Mouse (Mus musculus): ENCODE results near the gene Sorcs2. TPM values are rescaled to one million over a fixed set of nuclear protein-coding genes. Genes with fewer than 3 reads are reported as not detected.

Gene Sorcs2
- polyA plus RNA-seq, 1 experiment from 2014 or later = 9.0 TPM

- no peaks in the 10 kb centered on the region; the same call in 1 of the 2 replicates for H3K27me3 ChIP-seq (ENCODE audit: low read depth, poor library complexity, severe bottlenecking)
- 91% methylated on average over 5 of the region's 5 CpGs for WGBS
- H3K4me1 ChIP-seq = peaks cover 7% of the 10 kb centered on the region
- DNase-seq (ENCODE audit: low spot score) = no peak
- no peak overlapping the region for H3K27ac ChIP-seq (replicated peaks)
- no peak overlapping the region for H3K4me3 ChIP-seq
- no peaks in the 10 kb centered on the region for H3K9me3 ChIP-seq (replicated peaks)
- H3K36me3 ChIP-seq = no peaks in the 10 kb centered on the region
These were observed 322.5 kb downstream of the Sorcs2 start for GRCm38 (mm10) chr5:36075172-36076074.

DNA sequence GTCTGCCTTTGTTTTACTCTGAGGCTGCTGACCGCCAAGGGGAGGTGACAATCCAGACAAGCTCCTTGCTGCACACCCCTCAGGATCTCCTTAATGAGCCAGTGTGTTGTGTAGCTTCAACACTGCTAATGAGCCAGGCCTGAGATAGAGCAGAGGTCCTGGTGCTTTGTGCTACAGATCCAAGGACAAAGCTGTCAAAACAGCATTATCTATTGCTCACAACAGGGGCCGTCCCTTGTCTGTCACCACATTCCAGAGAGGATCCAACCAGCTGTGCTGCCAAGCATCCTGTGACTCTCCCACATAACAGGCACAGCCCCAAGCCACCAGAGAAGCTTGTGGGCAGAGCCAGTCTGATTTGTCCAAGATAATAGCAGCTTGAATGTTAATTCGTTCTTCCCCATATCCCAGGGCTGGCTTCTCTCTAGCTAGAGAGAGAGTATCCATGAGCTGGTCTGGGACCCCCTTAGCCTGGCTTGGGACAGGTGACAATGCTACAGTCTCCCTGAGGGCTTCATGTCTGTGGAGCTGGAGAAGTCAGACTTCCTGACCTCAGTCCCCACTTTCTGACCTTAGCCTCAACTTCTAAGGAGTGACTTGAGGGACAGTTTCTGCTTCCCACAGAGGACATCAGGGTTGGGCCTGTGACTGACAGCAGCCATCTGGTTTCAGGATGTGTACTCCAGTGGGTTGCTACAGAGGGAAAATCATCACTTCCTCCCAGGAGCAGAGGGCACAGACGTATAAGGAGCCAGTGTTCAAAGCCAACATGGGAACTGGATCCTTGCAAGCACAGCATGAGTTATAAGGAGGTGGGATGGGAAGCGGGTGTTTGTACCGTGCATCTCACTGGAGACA, 328.2 kb downstream of the Sorcs2 start:
- H3K27ac ChIP-seq (replicated peaks) = peak overlapping the region; percentile 24
- WGBS = 40% methylated on average over 6 of the region's 6 CpGs
- no peak overlapping the region for H3K4me3 ChIP-seq
- peaks cover 38% of the 10 kb centered on the region for H3K4me1 ChIP-seq
- peaks cover 19% of the 10 kb centered on the region for H3K27me3 ChIP-seq (ENCODE audit: low read depth, poor library complexity, severe bottlenecking)
- no peak for DNase-seq (ENCODE audit: low spot score)
- no peaks in the 10 kb centered on the region for H3K9me3 ChIP-seq (replicated peaks)
- no peaks in the 10 kb centered on the region for H3K36me3 ChIP-seq

GRCm38 (mm10) chr5:36067651-36068181, 330.2 kb downstream of the Sorcs2 start:
- DNase-seq (ENCODE audit: low spot score) = no peak
- peaks cover 19% of the 10 kb centered on the region for H3K27me3 ChIP-seq (ENCODE audit: low read depth, poor library complexity, severe bottlenecking)
- peaks cover 38% of the 10 kb centered on the region for H3K4me1 ChIP-seq
- 31% methylated on average over 8 of the region's 8 CpGs for WGBS
- H3K27ac ChIP-seq (replicated peaks) = no peak overlapping the region
- H3K9me3 ChIP-seq (replicated peaks) = no peaks in the 10 kb centered on the region
- H3K4me3 ChIP-seq = no peak overlapping the region
- H3K36me3 ChIP-seq = no peaks in the 10 kb centered on the region

DNA sequence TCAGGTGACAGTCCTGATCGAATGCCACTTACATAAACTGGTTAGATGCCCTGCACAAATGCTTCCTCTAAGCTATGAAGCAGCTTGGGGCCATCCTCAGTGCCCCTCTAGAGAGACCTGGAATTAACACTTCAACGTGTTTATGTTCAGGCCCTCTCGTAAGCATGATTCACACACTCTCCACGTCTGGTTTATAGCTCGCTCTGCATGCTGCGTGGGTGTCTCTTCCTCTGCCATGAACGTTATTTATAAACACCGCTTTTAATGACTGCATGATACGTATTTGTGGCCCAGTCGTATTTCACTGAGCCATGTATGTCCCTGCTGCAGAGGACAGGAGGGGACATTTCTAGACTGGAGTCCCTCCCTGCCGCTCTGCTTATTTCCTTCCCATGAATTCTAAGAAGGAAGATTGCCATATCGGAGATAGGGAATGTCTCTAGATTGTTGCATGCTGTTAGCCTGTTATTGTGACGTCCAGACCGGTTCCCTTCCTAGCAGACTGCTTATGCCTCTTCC, 340.1 kb downstream of the Sorcs2 start:
- Histone ChIP-seq H3K4me1 (0 out of 2 replicates have a peak, but pooled peaks cover 9% of the 10 kb centered on the region), H3K9me3 (replicated peaks) (no peaks in the 10 kb centered on the region; the same call in 1 of the 2 replicates), H3K27me3 (ENCODE audit: low read depth, poor library complexity, severe bottlenecking) (no peaks in the 10 kb centered on the region), H3K27ac (replicated peaks) (no peak overlapping the region), H3K4me3 (no peak overlapping the region), H3K36me3 (peaks cover 20% of the 10 kb centered on the region)
- 96% methylated on average over 14 of the region's 14 CpGs for WGBS
- no peak for DNase-seq (ENCODE audit: low spot score)

GRCm38 (mm10) chr5:36056921-36057320, 341.0 kb downstream of the Sorcs2 start:
- no peaks in the 10 kb centered on the region for H3K27me3 ChIP-seq (ENCODE audit: low read depth, poor library complexity, severe bottlenecking)
- WGBS = 94% methylated on average over 2 of the region's 2 CpGs
- H3K9me3 ChIP-seq (replicated peaks) = no peaks in the 10 kb centered on the region; the same call in 1 of the 2 replicates
- H3K36me3 ChIP-seq = peaks cover 20% of the 10 kb centered on the region
- no peak overlapping the region for H3K27ac ChIP-seq (replicated peaks)
- no peak overlapping the region for H3K4me3 ChIP-seq
- no peak for DNase-seq (ENCODE audit: low spot score)
- H3K4me1 ChIP-seq = 0 out of 2 replicates have a peak, but pooled peaks cover 9% of the 10 kb centered on the region

DNA sequence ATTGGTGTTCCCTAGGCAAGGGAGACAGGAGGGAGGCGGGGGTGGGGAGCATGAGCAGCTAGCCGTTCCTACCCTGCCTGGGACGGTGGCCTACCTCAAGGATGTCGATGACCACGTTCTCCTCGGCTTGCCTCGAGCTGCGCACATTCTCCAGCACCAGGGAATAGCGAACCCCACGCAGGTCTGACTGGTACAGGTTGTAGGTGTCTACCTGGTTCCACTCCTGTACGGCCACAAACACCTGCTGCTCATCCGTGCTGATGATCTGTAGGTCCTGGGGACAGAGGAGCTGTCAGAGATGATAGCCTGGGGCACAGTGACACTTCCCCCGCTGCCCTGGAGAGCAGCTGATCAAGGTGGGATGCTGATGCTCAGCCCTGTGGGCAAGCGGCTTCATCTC, 342.1 kb downstream of the Sorcs2 start:
- H3K9me3 ChIP-seq (replicated peaks) = no peaks in the 10 kb centered on the region; the same call in 1 of the 2 replicates
- WGBS = 87% methylated on average over 14 of the region's 14 CpGs
- H3K27me3 ChIP-seq (ENCODE audit: low read depth, poor library complexity, severe bottlenecking) = no peaks in the 10 kb centered on the region
- 0 out of 2 replicates have a peak, but pooled peaks cover 9% of the 10 kb centered on the region for H3K4me1 ChIP-seq
- H3K36me3 ChIP-seq = peaks cover 20% of the 10 kb centered on the region
- no peak overlapping the region for H3K27ac ChIP-seq (replicated peaks)
- no peak for DNase-seq (ENCODE audit: low spot score)
- H3K4me3 ChIP-seq = no peak overlapping the region

DNA sequence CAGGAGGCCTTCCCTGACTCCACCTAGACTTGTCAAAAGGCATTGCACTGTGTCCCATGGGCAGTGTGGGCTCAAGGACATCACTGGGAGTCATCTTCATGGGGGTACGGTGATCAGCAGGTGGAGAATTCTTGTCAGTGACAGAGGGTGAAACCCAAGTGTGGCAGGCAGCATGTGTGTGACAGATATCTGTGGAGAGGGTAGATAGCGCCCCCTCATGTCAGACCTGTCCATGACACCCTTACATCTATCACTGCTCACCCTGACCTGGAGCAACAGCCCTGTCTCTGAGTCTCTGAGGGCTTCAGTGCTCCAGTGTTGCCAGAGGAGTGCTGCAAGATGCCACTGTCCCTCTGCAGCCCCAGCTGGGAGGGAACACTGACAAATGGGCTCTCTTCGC, 343.4 kb downstream of the Sorcs2 start:
- Histone ChIP-seq H3K36me3 (peaks cover 17% of the 10 kb centered on the region), H3K27ac (replicated peaks) (no peak overlapping the region), H3K9me3 (replicated peaks) (no peaks in the 10 kb centered on the region; the same call in 1 of the 2 replicates), H3K4me3 (no peak overlapping the region), H3K27me3 (ENCODE audit: low read depth, poor library complexity, severe bottlenecking) (no peaks in the 10 kb centered on the region), H3K4me1 (0 out of 2 replicates have a peak, but pooled peaks cover 9% of the 10 kb centered on the region)
- no peak for DNase-seq (ENCODE audit: low spot score)
- WGBS = 74% methylated on average over 3 of the region's 3 CpGs

- 0 out of 2 replicates have a peak, but pooled peaks cover under 1% of the 10 kb centered on the region for H3K36me3 ChIP-seq
- H3K4me3 ChIP-seq = no peak overlapping the region
- DNase-seq (ENCODE audit: low spot score) = no peak
- 89% methylated on average over 2 of the region's 2 CpGs for WGBS
- H3K27ac ChIP-seq (replicated peaks) = no peak overlapping the region
- no peaks in the 10 kb centered on the region for H3K27me3 ChIP-seq (ENCODE audit: low read depth, poor library complexity, severe bottlenecking)
- peaks cover 12% of the 10 kb centered on the region for H3K4me1 ChIP-seq
- no peaks in the 10 kb centered on the region for H3K9me3 ChIP-seq (replicated peaks)
These were observed 354.8 kb downstream of the Sorcs2 start for GRCm38 (mm10) chr5:36043154-36043553.

DNA sequence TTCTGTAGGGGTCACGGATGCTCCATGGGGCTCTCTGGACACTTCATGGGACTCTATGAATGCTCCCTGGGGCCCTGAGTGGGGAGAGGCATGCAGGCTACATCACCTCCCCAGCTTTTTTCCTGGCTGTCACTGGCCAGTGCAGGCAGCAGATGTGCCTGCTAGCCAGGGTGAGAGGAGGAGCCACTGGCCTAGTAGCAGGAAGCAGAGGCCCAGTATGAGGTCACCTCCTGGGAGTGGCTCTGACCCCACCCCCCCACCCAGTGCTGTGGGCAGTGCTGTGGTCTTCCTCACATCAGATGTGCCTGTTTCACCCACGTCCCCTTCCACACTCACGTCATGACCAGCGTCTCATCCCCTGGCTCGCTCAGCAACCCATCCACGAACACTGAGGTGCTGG, 356.2 kb downstream of the Sorcs2 start:
- H3K4me3 ChIP-seq = no peak overlapping the region
- no peaks in the 10 kb centered on the region for H3K27me3 ChIP-seq (ENCODE audit: low read depth, poor library complexity, severe bottlenecking)
- H3K9me3 ChIP-seq (replicated peaks) = no peaks in the 10 kb centered on the region
- H3K36me3 ChIP-seq = peaks cover 12% of the 10 kb centered on the region
- H3K27ac ChIP-seq (replicated peaks) = peak overlapping the region; percentile 57
- peaks cover 12% of the 10 kb centered on the region for H3K4me1 ChIP-seq
- no peak for DNase-seq (ENCODE audit: low spot score)
- 91% methylated on average over 6 of the region's 6 CpGs for WGBS

DNA sequence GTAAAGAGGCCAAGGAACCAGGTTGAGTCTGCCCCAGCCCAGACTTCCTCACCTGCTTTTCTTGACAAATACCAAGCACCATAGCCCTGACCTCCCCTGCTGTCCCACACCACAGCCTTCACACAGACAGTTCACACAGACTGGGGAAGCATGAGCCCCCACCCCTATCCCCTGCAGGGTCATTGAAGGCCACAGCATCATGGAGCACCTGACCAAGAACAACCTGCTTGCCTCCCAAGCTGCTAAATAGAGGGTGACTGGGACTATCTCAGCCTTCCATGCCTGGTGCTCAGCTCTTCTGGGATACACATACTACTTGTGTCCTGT, 356.7 kb downstream of the Sorcs2 start:
- peaks cover 16% of the 10 kb centered on the region for H3K36me3 ChIP-seq
- no peaks in the 10 kb centered on the region for H3K27me3 ChIP-seq (ENCODE audit: low read depth, poor library complexity, severe bottlenecking)
- H3K4me1 ChIP-seq = peaks cover 12% of the 10 kb centered on the region
- no peaks in the 10 kb centered on the region for H3K9me3 ChIP-seq (replicated peaks)
- H3K27ac ChIP-seq (replicated peaks) = peak overlapping the region; percentile 9; the same call in 1 of the 2 replicates
- no peak overlapping the region for H3K4me3 ChIP-seq
- no peak for DNase-seq (ENCODE audit: low spot score)

GRCm38 (mm10) chr5:36040398-36041235, 357.3 kb downstream of the Sorcs2 start:
- H3K4me3 ChIP-seq = no peak overlapping the region
- peak overlapping the region; percentile 9; the same call in 1 of the 2 replicates for H3K27ac ChIP-seq (replicated peaks)
- peaks cover 17% of the 10 kb centered on the region for H3K36me3 ChIP-seq
- DNase-seq (ENCODE audit: low spot score) = no peak
- WGBS = 83% methylated on average over 13 of the region's 13 CpGs
- peaks cover 12% of the 10 kb centered on the region for H3K4me1 ChIP-seq
- no peaks in the 10 kb centered on the region for H3K27me3 ChIP-seq (ENCODE audit: low read depth, poor library complexity, severe bottlenecking)
- no peaks in the 10 kb centered on the region for H3K9me3 ChIP-seq (replicated peaks)

GRCm38 (mm10) chr5:36039596-36039995, 358.3 kb downstream of the Sorcs2 start:
- Histone ChIP-seq H3K4me1 (peaks cover 12% of the 10 kb centered on the region), H3K4me3 (no peak overlapping the region), H3K36me3 (peaks cover 20% of the 10 kb centered on the region), H3K9me3 (replicated peaks) (no peaks in the 10 kb centered on the region), H3K27me3 (ENCODE audit: low read depth, poor library complexity, severe bottlenecking) (no peaks in the 10 kb centered on the region), H3K27ac (replicated peaks) (no peak overlapping the region)
- no peak for DNase-seq (ENCODE audit: low spot score)
- whole genome bisulfite sequencing = 95% methylated on average over 5 of the region's 5 CpGs

All from midbrain, embryonic 10.5 days (tissue).